Mouse (Mus musculus) cerebellum, postnatal 36 days (tissue): Measurements from ENCODE around the gene Uaca.
A peak's percentile ranks its signal among the peaks of the same experiment; 100 is the strongest.

ENCODE experiments used
- DNase-seq, 2 experiments: peaks; one replicate each; pipeline ENCODE4 v3.0.0; 2021 to 2022; ENCODE audit warnings: mixed read lengths in 2 of 2

Gene Uaca

DNA sequence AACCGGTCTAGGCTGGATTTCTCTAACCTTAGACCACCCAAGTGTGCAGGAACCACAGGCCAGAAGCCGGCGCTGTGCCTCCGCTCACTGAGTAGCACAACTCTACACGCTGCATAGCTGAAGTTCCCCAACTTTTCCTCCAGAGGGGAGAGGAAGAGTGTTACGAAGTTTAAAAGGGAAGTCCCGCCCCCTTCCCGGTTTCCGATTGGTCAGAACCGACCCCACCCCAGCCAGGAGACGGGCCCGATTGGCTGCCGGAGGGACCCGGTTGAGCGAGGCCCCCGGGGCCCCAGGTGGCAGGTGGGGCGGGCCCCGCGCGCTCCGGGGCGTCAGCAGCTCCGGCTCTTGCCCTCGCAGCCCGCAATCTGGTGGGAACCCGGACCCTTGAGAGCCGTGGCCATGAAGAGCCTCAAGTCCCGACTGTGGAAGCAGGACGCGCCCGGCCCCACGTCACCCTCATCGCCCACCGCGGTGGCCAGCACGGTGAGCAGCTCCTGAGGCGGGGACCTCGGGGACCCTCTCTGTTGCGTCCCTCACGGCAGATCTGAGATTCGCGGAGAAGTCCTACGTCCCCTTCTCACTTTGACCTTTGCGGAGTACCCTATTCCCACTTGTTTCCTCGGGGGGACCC lies at the start of gene Uaca:
Gene Uaca (plus strand): TSS at position 333 of the 631 bp plus-strand sequence.
- DNase-seq: peak; percentile 74 to 78

DNA sequence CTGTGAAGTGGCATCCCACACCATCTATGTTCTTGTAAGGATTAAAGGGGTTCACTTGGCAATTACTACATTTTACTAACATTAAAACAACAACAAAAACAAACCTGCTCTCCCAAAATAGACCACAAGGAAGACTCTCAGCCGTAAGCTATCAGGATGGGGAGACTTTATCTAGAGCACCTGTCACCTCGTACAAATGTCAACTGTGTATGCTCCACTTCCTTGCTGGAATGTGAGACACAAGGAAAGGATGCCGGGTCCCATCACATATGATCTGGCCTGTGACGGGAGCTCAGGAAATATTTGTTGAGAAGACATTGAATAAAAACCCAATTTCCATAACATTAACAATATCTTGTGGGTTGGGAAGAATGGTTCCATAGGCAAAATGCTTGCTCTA lies 49.4 kb upstream of the Uaca start:
- no peak for DNase-seq

DNA sequence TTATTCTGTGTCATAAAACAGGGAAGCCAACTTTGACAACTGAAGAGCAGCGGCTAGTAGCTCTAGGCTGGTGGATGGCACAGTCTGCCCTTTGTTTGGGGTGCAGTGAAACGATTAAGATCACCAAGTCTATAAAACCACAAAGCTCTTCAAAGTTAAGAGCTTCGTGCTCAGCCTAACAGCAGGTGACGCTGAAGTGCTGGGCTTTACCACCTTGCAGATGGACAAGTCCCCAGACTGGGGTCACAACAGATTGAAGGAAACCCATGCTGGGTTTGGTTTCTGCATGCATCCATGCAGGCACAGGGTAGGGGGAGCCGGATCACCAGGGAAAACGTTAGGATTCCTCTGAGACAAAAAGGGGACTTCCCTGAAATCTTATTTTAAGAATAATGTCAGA lies 47.8 kb upstream of the Uaca start:
- DNase-seq: no peak

DNA sequence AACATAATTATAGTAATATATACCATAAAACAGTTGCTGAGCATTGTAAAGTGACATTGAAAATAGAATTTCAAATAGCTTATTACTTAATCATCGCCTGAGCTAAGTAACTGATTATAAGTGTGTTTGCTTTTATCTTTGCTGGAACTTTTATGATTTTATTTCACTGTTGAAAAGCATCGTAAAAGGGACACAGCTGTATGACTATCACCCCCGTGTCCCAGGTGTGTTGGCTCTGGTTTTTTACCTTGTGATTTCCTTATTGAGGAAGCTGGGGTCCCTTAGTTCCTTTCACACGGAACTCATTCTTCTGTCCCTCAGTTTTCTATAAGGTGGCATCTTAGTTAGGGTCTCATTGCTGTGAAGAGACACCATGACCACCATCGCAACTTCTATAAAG lies 46.7 kb upstream of the Uaca start:
- DNase-seq: no peak

DNA sequence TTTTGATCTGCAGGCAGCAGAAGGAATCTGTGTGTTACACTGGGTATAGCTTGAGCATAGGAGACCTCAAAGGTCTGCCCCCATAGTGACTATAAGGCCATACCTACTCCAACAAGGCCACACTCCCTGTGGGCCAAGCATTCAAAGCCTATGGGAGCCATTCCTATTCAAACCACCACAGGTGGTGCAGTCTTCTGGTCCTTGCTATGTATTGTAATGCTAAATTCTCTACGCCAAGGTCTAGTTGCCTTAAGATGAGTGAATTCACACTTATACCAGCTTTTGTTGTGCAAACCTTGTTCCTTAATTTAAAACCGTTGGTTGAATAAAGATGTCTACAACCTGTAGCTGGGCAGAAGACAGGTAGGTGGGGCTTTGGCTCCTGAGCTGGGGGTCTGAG lies 46.2 kb upstream of the Uaca start:
- no peak for DNase-seq

DNA sequence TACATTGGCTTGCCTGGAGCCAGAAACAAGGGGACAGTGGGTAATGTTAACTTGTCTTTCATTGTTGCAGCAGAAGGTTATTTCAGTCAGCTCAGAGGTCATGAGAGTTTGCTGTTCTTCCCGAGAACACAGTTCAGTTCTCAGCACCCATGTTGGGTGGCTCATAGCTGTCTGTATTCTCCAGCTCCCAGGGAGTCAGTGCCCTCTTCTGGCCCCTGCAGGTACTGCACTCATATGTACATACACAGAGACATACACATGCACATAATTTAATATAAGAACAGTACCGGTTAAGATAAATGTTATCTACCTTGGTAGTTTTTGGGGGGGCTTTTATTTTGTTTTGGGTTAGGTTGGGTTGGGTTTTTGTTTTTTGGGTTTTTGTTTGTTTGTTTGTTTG lies 45.2 kb upstream of the Uaca start:
- no peak for DNase-seq

DNA sequence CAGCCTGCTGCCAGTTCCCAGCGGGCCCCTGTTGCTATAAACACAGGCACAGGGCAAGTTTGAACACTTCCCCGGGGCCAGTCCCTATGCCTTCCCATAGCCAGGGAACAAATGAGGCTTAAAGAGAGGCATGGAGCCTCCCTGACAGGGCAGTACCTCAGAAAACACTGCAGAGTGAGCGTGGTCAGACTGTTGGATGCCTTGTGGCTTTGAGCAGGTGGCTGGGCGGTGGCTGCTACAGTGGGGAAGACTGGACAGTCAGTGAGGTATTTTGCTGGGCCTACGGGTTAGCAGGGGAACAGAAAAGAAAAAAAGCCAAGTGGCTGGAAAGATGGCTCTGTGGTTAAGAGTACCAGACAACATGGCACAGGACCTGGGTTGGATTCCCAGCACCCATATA lies 43.2 kb upstream of the Uaca start:
- no peak for DNase-seq

DNA sequence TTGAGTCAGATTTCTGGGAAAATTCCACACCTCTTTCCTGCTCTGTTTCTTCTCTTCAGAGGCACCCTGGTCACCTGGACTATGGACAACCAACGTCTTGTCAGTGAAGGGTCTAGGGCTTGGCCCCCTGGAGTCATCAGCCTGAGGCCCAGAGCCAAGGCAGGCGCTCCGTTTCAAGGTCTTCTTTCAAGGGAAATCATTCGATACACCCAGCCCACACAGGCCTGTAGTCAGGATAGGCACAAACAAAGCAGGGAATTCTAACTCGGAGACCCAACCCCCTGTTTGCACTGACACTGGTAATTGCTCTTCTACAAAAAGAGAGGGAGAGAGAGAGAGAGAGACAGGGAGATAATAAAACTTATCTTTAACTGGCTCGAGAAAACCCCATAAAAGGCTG lies 42.4 kb upstream of the Uaca start:
- DNase-seq: no peak

DNA sequence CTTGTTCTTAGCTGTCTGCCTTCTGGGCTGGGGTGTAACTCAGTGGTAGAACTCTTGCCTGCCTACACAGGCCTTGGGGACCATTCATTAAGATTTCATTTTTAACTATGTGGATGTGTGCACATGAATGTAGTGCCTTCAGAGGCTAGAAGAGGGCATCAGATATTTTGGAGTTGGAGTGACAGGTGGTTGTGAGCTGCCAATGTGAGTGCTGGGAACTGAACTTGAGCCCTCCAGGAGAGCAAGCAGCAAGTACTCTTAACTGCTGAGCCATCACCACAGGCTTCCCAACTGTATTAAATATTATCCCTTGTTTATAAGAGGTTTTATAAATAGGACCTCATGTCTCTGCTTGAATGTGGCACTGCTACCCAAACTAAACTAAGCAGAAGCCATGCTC lies 41.7 kb upstream of the Uaca start:
- DNase-seq: no peak

DNA sequence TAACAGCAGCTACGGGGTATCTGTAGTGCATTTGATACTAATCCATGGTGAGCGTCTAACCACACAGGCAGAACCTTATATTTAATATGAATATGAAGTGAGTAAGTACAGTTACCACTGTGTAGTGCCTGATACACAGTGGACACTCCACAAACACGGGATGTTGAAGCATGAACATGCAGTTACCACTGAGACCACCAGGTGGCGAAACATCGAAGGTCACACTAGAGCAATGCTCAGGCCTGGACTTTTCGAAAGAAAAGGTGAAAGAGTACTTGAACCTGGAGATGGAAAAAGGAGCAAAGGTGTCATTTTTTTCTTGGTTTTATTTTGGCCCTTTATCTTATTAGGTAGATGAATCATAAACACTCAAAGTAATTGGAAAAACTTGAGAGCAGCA lies 38.1 kb upstream of the Uaca start:
- DNase-seq: peak; percentile 67 to 74

DNA sequence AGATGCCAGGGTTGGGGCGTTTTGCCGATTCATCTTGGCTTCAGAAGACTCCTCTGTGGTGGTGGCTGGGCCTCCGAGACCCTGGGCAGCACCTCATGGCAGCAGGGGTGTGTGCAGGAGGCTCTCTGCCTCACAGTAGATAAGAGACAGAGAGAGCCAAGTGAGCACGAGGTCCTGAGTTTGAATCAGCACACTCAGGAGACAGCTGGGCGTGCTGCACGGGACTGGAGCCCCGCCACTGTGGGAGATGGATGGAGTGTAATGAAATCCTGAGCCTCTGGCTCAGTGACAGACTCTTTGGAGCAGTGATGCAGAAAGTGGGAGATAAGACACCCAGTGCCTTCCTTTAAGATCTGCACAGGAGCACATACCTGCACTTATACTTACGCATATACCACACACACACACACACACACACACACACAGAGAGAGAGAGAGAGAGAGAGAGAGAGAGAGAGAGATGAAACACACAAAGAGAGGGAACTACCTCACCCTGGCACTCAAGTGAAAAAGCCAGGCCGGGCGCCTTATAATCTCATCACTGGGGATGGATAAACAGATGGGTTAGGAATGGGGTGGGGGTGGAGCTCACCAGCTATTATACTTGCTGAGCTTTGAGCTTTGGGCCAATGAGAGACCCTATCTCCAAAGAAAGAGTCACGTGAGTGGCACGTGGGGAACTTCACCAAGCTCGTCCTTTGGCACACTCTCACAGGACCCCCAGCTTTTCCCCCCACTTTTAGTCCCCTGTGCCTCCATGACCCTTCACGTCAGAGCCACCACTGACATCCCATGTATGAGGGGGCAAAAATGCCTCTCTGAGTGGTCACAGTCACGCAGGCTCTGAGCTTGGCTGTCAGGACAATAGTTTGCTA lies 37.2 kb upstream of the Uaca start:
- DNase-seq: no peak

DNA sequence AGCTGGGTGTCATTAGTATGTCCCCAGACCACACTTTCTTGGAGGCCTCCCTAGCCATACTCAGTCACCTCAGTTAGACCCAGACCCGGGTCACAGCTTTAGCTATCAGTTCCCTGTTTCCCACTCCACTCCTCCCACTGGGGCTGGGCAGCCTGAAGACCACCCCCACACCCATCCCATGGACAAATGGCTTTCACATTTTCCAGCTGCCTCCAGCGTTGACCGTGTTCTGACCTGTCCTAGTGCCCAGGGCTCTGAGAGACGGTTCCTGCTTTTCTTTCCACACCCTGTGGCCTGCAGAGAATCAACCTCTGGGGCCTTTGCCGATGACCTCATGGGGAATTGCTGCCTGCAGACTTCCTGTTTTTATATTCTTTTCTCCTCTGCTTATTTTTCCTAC lies 36.5 kb upstream of the Uaca start:
- DNase-seq: no peak

DNA sequence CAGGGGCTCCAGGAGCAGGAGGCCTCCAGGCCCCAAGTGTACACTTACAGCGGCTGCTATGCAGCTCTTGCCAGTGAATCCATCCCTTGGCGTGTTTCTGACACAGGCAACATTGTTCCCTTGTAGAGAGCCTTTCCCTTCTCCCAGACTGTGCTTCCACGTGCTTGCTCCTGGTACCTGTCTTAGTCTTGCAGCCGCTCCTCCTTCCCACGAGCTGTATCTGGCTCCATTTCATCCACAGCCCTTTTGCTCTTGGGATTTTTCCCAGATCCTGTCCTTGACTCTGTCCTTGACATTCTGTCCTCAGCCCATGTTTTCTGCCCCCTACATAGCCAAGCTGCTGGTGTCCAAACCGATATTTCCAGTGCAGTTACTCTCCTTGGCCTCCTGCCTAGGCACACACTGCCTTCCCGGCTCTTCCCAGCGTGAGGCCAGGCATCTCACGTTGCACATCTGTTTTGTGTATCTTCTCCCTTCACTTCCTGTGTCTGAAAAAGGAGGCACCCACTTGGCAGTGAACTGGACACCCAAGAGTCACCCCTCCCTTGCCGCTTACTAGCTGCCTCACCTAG lies 34.8 kb upstream of the Uaca start:
- no peak for DNase-seq

DNA sequence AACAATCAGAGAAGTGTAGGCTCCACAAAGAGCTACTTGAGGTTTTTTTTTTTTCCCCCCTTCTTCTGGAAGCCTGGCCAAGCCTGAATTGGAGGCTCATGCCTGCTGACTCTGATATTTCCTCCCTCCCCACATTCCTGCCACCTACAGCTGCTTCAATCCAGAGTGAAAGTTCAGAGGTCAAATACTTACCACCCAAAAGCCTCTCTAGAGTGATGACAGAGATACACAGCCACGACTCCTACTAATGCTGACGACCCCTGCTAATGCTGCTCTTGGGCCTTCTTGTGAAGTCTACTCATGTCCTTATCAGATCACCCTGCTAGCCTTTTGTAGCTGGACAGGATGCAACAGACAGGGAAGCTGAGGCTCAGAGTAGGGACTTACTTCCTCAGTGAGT lies 29.2 kb upstream of the Uaca start:
- no peak for DNase-seq

DNA sequence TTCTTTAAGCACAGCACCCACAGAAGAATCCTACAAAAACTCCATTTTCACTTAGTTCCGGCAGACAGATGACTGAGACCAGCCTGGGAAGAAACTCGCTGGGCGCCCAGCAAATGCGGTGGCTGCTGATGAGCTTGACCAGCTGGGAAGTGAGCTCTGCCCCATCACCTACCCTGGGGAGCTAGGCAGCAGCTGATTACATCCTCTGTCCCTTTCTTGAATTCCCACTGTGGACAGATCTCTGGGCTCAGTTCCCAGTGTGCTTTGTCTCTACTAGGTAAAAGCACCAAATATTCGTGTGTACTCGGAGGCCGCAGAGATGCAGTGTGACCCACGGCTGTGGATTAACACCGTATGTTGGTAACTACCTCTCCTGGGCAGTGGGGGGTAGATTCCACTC lies 25.9 kb upstream of the Uaca start:
- no peak for DNase-seq

DNA sequence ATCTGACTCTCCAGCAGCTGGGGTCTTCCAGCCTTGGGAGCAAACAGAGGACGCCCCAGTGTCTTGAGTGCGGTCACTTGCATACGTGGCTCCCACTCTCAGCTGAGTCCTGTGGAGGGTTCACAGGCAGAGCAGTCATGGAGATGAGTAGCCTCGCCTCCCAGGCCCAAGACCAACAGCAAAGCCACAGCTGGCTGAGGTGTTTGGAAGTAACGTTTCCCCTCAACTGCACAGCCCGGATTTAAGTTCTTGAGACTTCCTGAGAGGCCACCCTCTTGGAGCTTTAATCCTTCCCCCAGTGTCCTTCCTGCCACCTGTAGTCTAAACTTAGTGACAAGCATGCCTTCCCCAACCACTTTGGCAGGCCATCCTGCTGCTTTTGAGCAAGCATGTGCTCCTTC lies 24.6 kb upstream of the Uaca start:
- no peak for DNase-seq

DNA sequence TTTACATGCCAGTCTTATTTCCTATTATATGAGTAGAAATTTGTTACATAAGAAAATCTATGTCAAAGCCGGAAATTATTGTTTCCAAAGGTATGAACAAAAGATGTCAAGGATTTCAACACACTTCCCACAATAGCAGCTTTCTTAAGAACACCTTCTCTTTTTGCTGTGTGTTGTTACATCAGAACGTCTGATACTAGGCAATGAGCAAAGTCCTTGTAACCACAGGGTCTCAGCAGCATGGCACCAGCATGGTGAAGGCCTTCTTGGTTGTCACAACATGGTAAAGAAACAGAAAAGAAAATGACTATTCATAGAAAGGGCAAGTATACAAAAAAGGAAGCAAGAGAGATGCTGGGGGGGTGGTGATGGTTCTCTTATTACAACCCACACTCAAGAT lies 20.6 kb upstream of the Uaca start:
- DNase-seq: no peak

DNA sequence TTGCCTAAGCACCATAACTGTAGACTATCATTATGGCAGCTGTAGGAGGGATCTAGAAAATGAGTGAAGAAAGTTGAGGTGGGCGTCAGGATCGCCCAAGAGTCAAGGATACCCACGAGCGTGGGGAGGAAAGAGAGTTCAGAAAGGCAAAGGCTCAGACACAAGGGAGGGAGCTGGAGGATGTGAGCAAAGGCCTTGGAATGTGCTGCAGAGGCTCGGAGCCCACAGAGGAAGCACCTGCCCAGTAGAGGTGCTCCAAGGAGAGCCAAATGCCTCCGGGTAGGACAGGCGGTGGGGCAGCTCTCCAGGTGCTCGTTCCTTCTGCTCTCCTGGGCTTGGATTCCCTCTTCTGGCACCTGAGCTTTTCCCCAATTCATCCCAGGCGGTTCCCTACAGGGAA lies 17.4 kb upstream of the Uaca start:
- no peak for DNase-seq

DNA sequence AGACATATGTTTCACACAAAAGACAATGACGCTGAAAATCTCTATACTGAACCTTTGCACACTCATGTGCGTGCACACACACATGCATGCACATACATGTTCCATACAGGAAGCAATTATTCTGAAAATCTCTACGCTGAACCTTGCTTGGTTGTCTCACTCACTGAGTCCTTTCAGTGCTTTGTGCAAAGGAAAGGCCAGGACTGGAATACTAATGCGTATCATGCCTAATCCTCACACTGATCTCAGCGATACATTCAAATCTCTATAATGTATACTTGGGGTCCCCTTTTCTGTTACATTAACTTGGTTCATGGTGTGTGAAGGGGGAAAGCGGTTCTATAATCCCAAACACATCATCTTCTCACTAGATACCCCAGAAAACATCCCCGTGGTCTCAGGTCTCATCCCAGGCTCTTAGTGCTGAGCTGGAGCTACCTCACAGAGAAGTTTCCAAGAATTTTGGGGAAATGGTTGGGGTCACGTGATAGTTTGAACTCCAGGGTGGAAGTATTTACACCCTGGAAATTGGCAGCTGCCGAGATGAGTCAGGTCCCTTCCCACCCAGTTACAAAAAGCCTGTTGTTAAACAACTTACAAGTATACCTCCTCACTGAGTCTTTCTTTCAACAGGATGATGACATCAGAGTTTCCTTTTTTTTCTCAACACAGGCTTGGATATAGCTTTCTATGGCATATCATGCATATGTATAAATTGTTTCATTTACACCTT lies 12.1 kb upstream of the Uaca start:
- no peak for DNase-seq

DNA sequence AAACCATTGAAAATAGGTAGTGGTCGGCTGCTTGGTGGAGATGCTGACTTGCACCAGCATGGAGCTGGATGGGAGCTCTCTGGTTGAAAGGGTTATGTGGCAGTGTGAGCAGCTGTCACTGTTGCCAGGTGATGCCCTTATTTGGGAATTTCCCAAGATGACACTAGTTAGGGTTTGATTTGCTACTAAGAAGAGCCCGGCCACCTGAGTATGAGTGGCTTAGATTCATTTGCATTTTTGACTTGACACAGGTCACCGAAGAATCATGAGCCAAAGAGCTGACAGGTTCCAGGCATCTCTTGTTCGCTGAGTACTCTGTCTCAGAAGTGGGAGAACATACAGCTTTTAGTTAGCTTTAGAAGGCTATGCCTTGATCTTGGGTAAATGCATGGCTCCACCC lies 9.3 kb upstream of the Uaca start:
- DNase-seq: no peak

DNA sequence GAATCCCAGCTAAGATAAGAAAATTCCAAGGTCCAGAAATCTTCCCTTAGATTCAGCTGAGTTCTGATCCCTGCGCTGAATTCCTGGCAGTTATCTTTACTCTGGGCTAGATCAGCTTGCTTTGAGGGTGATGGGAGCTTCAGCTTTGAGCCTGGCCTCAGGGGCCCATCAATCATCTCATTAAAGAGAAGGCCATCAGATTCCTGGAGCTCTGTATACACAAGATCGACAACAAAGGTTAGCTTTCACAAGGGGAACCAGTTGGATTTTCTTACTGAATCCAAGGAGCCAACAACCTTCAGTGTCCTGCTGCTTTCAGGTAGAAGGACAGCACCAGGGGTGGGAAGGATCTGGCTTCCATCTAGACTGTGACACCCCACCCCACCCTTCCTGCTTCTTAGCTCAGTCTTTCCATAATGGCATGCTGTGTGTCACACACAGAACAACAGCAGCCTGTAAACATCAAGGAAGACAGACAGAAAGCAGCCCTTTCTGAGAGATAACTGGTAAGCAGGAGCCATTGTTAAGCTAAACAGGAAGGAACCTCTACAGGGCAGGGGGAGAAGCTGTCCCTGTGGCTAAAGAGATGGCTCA lies 6.7 kb upstream of the Uaca start:
- no peak for DNase-seq

DNA sequence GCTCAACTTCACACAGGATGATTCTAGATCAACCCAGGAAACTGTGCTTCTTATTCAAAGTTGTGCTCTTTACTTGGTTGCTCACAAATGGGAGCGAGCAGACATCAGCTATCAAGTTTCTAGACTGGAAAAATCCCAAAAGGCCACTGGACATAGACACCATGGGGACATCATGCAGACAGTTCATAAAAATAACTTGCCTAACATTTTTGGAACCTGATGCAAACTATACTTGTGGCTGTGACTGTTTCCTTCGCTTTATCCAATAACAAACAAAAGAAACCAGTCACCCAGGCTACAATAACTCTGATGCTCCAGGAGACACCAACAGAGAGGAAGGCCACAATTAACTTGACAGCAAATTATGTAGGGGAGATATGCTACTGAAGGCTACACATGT lies 4.1 kb upstream of the Uaca start:
- no peak for DNase-seq

DNA sequence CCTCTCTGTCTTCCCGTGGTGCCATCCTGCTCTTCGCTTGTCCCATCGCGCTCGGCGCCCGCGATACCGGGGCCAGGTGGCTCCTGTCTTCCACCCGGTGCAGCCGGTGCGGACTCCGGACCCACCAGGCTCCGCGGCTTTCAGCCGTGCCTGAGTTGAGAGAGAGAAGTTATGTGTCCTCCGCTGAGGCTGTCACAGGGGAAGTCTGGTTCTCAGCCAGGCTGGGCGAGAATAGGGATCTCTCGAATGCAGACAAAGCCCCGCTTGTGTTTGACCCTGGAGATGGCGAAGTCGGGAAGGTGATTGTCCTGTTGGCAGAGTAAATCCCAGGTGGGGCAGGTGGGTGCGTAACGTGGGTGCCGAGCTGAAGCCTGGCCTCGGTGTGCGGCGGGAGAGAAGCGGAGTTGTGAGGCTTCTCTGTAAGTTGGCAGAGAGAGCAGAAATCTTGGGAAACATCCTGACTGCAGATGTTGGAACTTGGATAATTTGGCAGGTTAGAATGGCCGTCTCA lies 554 bp downstream of the Uaca start:
- DNase-seq: peak; percentile 4 to 13
